Mouse (Mus musculus) adrenal gland, postnatal 4 days (tissue): ENCODE results near the gene Plcd1. TPM values are rescaled to one million over a fixed set of nuclear protein-coding genes. Genes with fewer than 3 reads are reported as not detected.

Experiments
- DNase-seq, 2 experiments: peaks; one replicate each; pipeline ENCODE4 v3.0.0; 2021 to 2022; ENCODE audit warnings: low spot score in 2 of 2, mixed read lengths in 2 of 2
- long read RNA-seq, 2 experiments: library from polyadenylated mRNA; stranded (forward); transcript quantifications; one replicate each; pipeline ENCODE4 v2.0.0; 2021
- total RNA-seq, 2 experiments: library from RNA; stranded (reverse); gene quantifications; 2 replicates each; pipeline ENCODE4 v1.2.3; 2021

The Plcd1 gene
- 10 to 100 TPM in 1 of 2 experiments, 1 to 10 TPM in 1; 9.7 to 12.7 TPM for total RNA-seq
- long read RNA-seq, experiment 1, transcript Plcd1-201 (15 exons, 2,657 nt), result major isoform, 9 of 15 reads
- long read RNA-seq, experiment 1, partial matches to known transcripts, result 2 of 15 reads
- long read RNA-seq, experiment 1, other reads (novel, unspliced or antisense), result 3 of 15 reads
- long read RNA-seq, experiment 2, transcript Plcd1-201 (15 exons, 2,657 nt), result major isoform, 11 of 21 reads
- long read RNA-seq, experiment 2, partial matches to known transcripts, result 3 of 21 reads
- long read RNA-seq, experiment 2, other reads (novel, unspliced or antisense), result 6 of 21 reads

DNA sequence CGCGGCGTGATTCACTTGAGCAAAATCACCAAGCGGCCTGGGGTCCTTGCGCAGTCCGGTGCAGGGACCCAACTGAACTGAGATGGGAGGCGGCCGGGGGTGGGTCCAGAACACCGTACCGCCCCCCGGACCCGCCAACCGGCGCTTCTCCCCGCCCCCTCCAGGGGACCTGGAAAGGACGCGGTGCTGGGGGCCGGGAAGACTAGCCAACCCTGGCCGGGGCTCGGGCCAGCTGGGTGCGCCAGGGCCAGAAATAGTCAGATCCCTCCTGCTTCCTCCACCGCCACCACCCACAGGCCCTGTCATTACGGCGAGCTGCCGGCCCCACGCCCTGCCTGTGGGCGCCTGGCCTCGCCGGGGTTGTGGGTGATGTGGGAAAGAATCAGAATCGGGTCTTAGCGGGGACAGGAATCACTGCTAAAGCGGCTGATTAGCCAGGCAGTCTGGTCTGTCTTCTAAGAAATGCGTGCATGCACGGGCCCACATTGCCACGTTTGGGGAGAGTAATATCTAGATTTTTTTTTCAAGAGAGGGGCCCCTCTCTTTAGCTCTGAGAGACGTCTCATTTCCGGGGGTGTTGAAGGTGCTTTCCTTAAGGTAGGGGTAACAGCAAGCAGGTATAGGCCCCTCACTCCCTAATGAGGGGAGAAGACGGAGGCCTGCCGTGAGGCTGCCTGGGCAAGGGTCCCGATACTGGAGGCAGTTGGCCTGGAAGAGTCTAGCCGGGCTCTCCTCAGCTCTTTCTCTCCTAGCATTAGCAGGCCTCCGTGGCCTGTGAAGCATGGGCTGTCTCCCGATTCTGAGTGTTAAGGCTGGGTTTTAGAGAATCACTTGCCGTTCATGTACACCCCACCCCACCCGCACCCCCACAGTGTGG, at the start of gene Plcd1:
Gene Plcd1, minus strand, starts transcription at position 84 of the 877 bp plus-strand sequence.
- DNase-seq, result peak; percentile 53 to 59

DNA sequence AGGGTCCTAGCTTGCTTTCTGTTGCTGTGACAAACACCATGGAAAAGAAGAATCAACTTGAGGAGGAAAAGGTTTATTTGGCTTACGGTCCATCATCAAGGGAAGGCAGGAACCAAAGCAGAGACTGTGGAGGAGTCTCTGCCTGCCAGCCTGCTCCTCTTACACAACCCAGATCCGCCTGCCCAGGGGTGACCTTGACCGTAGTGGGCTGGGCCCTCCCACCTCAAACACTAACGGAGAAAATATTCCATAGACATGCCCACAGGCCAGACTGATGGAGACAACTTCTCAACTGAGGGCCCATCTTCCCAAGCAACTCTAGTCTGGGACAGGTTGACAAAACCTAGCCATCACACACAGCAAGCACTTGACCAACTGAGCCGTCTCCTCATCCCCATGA, 48.8 kb upstream of the Plcd1 start:
- no peak for DNase-seq

DNA sequence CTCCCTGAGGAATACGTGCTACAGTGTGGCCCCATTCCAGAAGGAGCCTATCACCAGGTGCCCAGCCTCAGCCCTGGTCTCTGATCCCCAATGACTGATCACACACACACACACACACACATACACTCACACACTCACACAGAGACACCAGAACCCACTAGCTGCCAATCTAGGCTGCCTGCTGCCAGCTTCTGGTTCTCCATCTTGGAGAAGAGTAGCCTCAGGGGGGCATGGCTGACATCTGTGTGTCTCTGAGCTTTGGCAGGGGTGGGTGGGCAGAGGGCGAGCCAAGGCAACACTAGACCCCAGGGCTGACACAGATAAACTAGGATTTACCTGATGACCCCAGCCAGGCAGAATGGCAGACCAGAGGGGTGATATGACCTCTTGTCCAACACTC, 45.5 kb upstream of the Plcd1 start:
- DNase-seq, result no peak

DNA sequence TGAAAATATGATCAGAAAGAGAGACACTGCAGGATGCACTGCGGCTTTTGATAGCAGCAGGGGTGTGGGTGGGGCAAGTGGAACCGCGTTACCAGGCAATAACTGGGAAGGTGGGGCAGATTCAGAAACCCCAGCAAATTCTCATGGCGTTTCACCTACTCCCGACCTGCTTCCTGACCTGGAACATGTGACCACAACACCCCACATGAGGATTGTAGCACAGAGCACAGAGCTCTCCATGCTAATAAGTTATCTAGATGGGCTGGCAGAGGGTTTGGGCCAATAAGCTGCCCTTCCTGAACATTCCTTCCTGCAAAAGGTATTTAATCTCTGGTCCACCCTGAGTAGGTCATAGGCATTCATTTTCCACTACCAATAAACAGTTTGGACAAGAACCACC, 37.4 kb upstream of the Plcd1 start:
- no peak for DNase-seq

DNA sequence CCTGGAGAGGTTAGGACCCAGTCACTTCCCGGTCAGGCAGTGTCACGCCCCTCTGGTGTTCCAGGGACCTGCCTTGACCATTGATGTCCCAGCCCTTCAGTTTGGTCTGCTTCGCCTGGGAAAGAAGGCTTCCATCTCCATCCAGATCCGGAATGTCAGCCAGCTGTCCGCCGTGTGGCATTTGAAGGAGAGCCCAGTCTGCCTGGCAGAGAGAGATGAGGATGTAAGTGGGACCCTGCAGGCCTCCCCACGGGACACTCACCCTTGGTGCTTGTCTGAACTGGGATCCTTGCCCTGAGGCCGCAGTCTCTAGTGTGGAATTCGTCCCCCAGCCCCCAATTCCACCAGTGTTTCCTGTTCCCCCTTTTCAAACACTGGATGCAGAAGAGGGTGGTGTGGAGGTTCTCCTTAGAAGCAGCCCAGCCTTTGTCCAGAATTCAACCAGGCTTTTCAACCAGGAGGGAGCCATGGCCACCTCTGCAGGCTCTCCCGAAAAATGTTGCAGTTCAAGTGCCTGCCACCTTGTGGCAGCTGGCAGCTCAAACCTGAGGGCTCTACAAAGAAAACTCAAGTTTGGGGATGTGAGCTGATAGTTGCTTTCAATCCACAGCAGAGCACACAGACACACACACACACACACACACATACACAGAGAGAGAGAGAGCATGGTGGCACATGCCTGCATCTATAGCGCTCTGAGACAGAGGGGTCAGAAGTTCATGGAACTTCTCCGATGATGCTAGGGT, 35.3 kb upstream of the Plcd1 start:
- DNase-seq, result no peak

DNA sequence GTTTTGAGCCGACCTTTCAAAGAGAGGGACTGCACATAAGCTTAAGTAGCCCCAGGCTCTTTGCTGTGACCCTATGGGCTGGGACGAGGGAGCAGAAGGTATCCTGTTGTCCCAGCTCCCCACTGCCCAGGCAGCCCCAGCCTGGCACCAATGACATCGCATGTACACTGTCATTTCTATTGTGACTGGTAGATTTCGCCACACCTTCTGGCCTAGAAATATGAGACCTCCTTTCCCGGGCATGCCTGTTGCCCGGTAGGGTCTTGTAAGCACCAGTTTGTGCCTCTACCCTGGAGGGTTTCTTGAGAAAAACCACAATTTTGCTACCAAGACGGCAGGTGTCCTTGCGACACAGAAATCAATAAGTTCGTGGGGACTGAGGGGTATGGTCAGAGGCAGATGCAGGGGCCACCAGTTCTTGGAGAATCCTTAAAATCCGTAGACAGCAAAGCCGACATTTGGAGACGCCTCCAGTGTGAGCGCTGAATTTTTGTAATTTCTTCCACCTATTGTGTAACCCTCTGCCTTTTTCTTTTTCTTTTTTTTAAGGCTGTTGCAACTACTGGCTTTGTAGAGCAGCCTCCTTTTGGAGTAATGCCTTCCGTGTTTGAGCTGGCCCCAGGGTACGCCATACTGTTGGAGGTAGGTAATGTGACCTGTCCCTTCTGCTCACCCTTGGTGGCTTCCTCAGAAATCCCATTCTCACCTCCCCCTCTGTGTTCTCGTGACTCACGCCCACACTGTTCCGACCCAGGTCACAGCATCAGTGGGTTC, 29.5 kb upstream of the Plcd1 start:
- no peak for DNase-seq

DNA sequence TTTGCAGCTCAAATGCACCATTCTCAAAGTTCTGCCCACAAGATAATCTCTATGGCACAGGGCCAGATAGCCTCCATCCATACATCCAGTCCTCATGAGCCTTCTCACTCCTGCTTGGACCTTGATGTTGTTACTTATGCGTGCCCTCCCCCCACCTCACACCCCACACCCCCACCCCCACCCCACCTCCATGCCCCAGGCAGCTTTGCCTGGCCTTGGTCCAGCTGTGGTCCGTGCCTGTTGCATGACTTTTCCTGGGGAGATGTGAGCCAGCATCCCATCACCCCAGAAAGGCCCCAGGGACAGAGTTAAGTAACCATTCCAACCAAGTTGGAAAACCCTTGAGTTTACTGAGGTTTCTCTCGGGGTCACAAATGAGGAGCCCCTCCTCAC, 26.9 kb upstream of the Plcd1 start:
- no peak for DNase-seq

DNA sequence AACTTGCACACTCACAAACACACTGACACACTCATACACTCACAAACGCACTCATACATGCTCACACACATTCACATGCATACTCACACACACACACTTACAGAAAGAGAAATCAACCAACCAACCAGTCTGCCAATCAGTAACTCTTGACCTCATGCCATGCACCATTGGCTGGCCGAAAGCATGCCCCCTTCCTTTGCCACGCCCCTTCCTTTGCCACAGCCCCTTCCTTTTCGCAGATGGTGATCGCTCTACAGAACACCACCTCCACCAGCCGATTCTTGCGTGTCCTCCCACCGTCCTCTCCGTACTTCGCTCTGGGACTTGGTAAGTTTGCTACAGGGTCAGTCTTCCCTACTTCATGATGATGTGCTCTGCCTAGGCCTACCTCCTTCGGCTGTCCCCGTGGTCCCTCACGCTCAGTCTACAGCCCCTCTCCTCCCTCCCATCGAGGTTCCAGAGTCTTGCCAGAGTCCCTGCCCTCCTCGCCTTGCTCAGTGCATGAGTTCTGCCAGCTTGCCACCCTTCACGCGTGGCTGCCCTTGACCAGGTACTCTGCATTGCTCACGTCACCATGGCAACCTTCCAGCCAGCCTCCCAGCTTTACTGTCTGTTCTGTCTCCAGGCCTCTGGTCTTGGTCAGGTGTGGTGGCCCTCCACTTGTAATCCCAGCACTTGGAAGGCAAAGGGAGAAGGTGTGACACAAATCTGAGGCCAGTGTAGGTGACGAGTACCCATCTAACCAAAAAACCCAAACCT, 26.3 kb upstream of the Plcd1 start:
- no peak for DNase-seq

DNA sequence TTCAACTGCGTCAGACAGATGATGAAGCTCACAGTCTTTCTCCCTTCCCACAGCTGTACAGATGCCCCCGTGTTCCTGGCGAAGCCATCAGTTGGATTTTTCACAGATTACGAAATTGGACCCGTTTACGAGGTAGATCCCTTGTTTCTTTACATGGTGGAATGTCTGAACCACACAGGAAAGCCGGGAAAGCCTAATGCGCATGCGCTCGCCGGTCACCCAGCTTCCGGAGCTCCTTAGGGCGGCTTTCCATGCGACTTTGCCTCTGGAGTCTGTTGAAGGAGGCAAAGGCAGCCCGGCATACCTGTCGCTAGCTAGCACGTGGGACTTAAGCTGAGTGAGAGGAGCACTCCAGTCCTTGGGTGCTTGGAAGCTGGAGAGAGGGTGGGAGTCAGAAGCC, 21.6 kb upstream of the Plcd1 start:
- DNase-seq, result no peak

DNA sequence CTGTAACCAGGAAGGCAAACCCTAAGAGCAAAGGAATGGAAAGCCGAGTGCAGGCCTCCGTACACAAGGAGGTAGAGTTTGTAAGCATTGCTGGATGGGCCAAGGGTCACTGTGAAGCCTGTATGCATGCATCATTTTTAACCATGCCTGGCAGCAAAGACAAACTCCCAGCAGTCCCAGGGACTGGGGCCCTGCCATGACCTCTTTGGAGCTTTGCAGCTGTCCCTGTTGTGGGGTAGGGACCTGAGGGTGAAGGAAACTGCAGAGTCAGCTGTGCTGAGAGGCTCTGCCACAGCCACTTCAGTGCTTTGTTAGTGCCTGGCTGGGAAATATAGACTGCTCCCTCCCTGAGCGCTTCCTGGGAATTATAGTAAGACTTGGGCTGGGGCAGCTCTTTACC, 17.3 kb upstream of the Plcd1 start:
- DNase-seq, result no peak

DNA sequence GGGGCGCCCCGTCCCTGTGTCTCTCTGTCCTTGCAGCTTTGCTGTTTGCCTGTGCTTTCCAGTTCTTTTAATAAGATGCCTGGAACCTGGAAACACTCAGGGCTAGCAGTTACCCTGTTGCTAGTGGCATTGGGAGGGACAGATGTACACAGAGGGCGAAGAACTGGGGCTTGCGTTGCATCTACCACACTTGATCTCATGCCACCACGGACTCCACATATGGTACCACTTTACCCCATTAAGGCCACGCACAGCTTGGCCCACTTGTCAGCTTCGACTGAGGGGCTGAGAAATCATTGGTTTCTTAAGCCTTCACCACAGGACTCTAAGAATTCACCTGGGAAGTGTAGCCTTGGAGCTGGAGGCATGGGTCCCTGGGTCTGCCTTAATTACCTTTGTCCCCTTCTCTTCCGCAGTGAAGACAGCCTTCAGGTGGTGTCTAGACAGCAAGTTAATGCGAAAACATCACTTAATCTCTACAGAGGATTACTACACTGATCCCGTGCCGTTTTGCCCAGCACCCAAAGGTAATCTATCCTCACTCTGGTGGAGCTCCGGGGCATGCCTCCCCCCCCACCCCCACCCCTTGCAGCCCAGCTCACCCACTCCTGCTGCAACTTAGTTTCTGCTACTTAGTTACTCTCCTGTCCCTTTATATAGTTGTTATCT, 16.5 kb upstream of the Plcd1 start:
- no peak for DNase-seq

DNA sequence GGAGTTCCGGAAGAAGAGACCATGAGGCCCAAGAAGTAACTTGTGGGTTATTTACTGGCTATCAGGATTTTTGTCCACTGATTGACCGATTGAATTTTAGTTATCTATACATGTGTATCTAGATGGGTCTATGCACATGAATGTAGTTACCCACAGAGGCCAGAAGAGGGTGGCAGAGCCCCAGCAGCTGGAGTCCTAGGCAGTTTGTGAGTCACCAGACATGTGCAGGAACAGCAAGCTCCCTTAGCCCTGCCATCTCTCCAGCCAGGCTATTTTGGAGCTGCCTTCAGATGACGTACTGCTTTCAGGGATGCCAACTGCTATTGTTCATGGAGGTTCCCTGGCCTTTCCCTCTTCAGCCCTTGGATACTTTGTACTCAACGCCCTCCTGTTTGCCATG, 14.3 kb upstream of the Plcd1 start:
- DNase-seq, result no peak

DNA sequence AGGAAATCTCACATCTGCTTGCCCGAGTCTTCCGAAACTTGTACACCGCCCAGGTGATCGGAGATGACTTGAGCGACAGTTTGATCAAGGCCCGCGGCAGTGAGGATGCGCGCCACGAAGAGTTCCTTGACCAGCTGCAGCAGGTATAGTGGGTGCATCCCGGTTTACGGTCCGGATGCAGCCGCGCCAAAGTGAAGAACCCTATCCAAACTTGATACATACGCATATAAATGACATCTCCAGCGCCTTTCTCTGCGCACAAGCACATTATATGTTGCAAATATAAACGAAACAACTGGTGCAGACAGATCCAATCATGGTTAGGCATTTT, 9.4 kb upstream of the Plcd1 start:
- DNase-seq, result no peak

DNA sequence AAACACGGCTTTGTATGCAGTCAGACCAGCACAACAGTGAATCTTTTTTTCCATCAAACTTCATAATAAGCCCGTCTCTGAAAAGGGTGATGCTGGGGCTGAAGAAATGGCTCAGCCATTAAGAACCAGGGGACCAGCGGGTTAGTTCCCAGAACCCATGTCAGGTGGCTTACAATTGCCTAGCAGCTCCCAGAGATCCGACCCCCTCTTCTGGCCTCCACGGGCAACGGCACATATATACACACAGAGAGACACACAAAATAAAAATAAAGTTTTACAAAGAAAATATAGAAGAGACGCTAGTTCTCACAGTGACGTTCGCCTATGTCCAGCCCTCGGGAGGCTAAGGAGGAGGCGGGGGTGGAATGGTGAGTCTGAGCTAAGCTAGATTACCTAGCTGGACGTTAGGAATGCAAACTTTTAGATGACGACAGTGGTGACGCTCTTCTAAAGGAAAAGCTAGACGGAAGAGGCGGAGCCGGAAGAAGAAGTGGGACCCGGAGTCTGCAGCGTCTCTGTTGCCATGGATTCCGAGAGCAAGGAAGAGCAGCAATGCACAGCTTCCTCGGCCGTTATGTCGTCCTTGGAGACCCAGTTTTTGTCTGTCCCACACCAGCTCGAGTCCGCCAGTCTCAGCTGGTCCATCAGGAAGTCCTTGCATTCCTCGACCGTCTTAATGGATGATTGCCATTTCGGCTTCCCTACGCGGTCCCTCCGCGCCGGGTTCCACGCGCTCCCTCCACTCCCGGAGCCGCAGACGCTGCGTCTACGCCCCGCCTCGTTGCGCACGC, 8.9 kb upstream of the Plcd1 start, which contains the start of gene Dlec1:
Gene Dlec1, plus strand, starts transcription at position 487 of the 791 bp plus-strand sequence.
- DNase-seq, result peak in 1 of 2 experiments; percentile 37

DNA sequence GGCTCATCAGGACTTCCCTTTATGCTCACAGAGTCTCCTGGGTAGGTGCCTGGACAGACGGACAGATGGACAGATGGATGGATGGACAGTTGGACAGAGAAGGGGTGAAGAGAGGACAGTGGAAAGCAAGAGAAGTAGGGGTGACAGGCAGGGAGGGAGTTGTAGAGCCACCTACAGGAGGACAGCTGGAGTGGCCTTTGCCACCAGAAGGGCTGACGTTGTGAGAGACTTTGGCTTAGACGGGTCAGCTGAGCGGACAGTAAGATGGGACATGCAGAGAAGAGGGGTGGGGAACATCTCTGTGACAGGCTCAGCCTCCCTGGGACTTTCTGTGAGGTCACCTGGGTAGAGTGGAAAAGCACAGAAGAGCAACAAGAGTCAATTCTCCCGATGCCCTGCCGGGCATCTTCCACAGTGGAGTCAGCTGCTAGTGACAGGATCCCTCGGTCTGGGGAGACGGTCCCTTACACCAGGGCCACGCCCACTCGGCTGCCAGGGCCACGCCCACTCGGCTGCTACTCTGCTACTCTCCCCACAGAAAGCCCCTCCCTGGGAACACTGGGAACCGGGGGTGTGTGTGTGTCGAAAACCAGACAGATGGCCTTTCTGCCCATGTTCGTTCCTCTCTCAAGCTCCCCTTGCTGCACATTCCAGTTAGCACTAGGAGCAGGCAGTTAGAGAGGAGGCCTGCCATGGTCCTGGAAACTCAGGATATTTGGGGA, 7.0 kb upstream of the Plcd1 start:
- no peak for DNase-seq

DNA sequence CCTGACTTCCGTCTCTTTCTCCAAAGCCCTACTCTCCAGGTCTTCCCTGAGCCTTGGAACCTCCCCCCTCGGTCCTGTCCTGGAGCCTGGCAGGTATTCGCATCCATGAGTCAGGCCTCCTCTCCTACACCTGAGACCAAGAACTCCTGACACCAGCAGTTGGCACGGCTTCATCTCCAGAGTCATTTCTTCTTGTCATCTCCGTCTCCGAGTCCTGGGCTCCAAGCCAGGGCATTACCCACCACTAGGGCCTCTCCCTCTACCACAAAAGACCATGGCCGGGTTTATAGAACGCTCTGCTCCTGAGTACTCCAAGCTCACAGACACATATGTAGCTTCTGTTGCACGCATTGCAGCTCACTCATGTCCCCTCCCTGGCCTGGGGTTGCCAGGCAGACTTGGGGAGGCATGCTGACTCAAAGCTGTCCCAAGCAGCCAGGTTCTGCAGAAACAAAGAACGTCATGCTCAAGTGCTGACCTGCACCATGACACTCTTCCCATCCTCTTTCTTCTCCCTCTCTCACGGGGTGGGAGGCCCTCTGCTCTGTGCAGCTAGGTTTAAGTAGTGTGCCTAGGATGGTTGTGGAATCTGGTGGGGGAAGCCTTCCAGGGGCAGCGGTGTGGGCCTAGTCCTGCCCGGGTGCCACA, 1.3 kb upstream of the Plcd1 start:
- no peak for DNase-seq

DNA sequence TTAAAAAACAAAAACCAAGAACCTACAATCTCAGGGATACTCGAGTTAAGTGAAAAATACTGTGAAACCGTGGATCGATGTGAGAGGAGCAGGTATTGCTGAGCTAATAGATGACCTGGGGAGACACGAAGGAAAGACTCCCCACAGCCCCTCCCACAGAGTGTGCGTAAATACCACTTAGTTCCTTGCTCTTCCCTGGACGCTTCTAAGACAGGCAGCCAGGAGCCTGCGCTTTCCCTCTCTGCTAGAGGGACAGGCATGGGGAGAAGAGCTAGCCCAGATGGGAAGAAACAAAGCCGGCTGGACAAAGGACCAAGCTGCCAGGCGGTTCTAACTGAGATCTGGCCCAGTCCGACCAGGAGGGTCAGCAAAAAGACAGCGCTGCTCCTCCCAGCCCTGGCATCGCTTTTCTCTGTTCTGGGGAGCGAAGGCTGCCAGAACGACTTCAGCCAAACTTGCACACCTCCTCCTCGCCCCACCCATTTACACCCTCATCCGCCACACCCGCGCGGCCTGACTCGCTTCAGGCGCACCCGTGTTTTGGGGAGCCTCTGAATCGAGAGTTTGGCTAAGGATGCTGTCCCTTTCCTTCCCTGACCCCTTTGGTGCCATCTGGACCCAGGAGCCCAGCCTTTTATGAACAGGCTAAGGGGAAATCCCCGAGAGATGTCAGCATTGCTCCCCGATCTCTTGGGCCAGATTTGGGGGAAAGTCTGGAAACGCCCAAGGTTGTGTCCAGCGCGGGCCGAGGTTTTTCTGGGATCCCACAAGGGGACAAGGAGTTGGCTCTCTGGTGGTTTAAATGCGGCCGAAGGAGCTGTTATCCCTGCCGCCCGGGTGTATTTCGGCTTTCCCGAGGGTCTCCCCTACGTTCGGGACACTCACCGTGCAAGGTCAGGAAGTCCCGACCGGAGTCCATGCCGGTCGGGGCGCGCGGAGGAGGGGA, 556 bp downstream of the Plcd1 start:
- DNase-seq, result no peak
